Mouse (Mus musculus): ENCODE data around the gene Cryba1. TPM values are rescaled to one million over a fixed set of nuclear protein-coding genes. Genes with fewer than 3 reads are reported as not detected.

Gene Cryba1
- not detected in 2 replicates for polyA plus RNA-seq (2015; fragmentation: Nextera tagmentation; extraction: Ambion mirVana)

GRCm38 (mm10) chr11:77725183-77725582 is at the start of gene Cryba1:
TSS of gene Cryba1 (minus strand) at chr11:77725283.
- no peak for ATAC-seq
- Histone ChIP-seq H3K9ac (ENCODE audit: low read depth, low read length) (no peak within 1 kb of the TSS), H3K4me2 (ENCODE audit: low read depth, low read length) (no peak within 1 kb of the TSS), H3K4me1 (ENCODE audit: control insufficient read depth, insufficient read depth, low read length) (no peaks in the 10 kb centered on the region), H3K4me3 (ENCODE audit: low read length) (no peak within 1 kb of the TSS), H3K27ac (ENCODE audit: low read length) (no peak within 1 kb of the TSS), H3K27me3 (replicated peaks; ENCODE audit: control insufficient read depth, insufficient read depth, low read length) (no peaks in the 10 kb centered on the region), H3K9me3 (ENCODE audit: control insufficient read depth, low read length) (no peaks in the 10 kb centered on the region), H3K36me3 (ENCODE audit: control insufficient read depth, insufficient read depth, low read length) (no peaks in the 10 kb centered on the region)
- WGBS: 63% methylated on average over 7 of the region's 7 CpGs

- WGBS: 48% methylated on average over 8 of the region's 8 CpGs
- H3K27me3 ChIP-seq (replicated peaks; ENCODE audit: control insufficient read depth, insufficient read depth, low read length): no peaks in the 10 kb centered on the region
- peak overlapping the region; percentile 48 for H3K9ac ChIP-seq (ENCODE audit: low read depth, low read length)
- ATAC-seq: peak; percentile 94
- peaks cover 20% of the 10 kb centered on the region; the same call in 1 of the 2 replicates for H3K4me1 ChIP-seq (ENCODE audit: control insufficient read depth, insufficient read depth, low read length)
- H3K27ac ChIP-seq (ENCODE audit: low read length): peak overlapping the region; percentile 99
- H3K4me2 ChIP-seq (ENCODE audit: low read depth, low read length): peak overlapping the region; percentile 35; the same call in 1 of the 2 replicates
- H3K4me3 ChIP-seq (ENCODE audit: low read length): 0 out of 2 replicates have a peak overlapping the region, but pooled peaks have one; percentile 3
- H3K36me3 ChIP-seq (ENCODE audit: control insufficient read depth, insufficient read depth, low read length): no peaks in the 10 kb centered on the region
- H3K9me3 ChIP-seq (ENCODE audit: control insufficient read depth, low read length): no peaks in the 10 kb centered on the region
These were observed 47.0 kb upstream of the Cryba1 start for GRCm38 (mm10) chr11:77771879-77772713.

DNA sequence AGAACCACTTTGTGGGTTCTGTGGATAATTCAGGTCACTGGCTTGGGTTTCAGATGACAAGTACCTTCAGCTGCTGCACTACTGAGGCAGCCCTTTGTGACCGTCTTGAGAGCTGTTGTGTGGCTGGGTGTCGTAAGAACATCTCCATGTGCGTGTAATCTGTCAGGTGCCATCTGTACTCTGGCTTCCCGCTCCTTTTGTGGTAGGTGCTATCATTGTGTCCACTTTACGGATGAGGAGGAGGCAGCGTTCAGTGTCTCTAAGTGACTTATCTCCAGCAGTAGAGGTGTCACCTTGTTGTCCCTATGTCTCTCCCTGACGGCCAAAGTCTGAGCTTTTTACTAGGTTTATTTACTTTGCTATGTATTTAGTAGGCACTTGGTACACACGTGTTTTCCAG is 45.3 kb upstream of the Cryba1 start:
- no peak for ATAC-seq
- Histone ChIP-seq H3K9me3 (ENCODE audit: control insufficient read depth, low read length) (no peaks in the 10 kb centered on the region), H3K4me3 (ENCODE audit: low read length) (no peak overlapping the region), H3K4me2 (ENCODE audit: low read depth, low read length) (no peak overlapping the region), H3K36me3 (ENCODE audit: control insufficient read depth, insufficient read depth, low read length) (no peaks in the 10 kb centered on the region), H3K27ac (ENCODE audit: low read length) (peak overlapping the region; percentile 61), H3K27me3 (replicated peaks; ENCODE audit: control insufficient read depth, insufficient read depth, low read length) (no peaks in the 10 kb centered on the region), H3K9ac (ENCODE audit: low read depth, low read length) (0 out of 2 replicates have a peak overlapping the region, but pooled peaks have one; percentile 5), H3K4me1 (ENCODE audit: control insufficient read depth, insufficient read depth, low read length) (peaks cover 31% of the 10 kb centered on the region)
- WGBS: 63% methylated on average over 8 of the region's 8 CpGs

- WGBS: 78% methylated on average over 4 of the region's 4 CpGs
- Histone ChIP-seq H3K4me1 (ENCODE audit: control insufficient read depth, insufficient read depth, low read length) (peaks cover 40% of the 10 kb centered on the region), H3K9me3 (ENCODE audit: control insufficient read depth, low read length) (no peaks in the 10 kb centered on the region), H3K27ac (ENCODE audit: low read length) (0 out of 2 replicates have a peak overlapping the region, but pooled peaks have one; percentile 49), H3K36me3 (ENCODE audit: control insufficient read depth, insufficient read depth, low read length) (no peaks in the 10 kb centered on the region), H3K4me3 (ENCODE audit: low read length) (no peak overlapping the region), H3K27me3 (replicated peaks; ENCODE audit: control insufficient read depth, insufficient read depth, low read length) (no peaks in the 10 kb centered on the region), H3K4me2 (ENCODE audit: low read depth, low read length) (no peak overlapping the region), H3K9ac (ENCODE audit: low read depth, low read length) (no peak overlapping the region)
- ATAC-seq: no peak
These were observed 44.4 kb upstream of the Cryba1 start for GRCm38 (mm10) chr11:77769496-77769895.

GRCm38 (mm10) chr11:77766351-77767001 is 41.4 kb upstream of the Cryba1 start:
- Histone ChIP-seq H3K36me3 (ENCODE audit: control insufficient read depth, insufficient read depth, low read length) (no peaks in the 10 kb centered on the region), H3K27me3 (replicated peaks; ENCODE audit: control insufficient read depth, insufficient read depth, low read length) (no peaks in the 10 kb centered on the region), H3K4me3 (ENCODE audit: low read length) (peak overlapping the region; percentile 48), H3K9me3 (ENCODE audit: control insufficient read depth, low read length) (no peaks in the 10 kb centered on the region), H3K4me1 (ENCODE audit: control insufficient read depth, insufficient read depth, low read length) (peaks cover 45% of the 10 kb centered on the region), H3K4me2 (ENCODE audit: low read depth, low read length) (peak overlapping the region; percentile 82), H3K27ac (ENCODE audit: low read length) (peak overlapping the region; percentile 91), H3K9ac (ENCODE audit: low read depth, low read length) (peak overlapping the region; percentile 74)
- ATAC-seq: peak; percentile 72
- WGBS: 3% methylated on average over 35 of the region's 35 CpGs

DNA sequence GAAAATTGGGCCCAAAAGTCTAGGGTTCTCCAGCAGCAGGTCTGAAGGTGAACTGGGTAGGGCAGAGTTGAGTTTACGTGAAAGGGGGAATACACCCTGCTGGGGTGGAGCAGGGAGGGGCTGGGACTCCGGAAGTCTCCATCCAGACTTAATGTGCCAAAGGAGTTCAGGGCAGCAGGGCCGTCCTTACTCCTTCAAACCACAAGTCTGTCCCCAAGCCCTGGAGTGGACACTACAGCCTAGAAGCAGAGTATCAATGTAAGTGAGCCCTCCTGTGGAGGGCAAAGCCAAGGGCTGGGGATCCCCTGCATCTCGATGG is 40.3 kb upstream of the Cryba1 start:
- peak overlapping the region; percentile 82 for H3K4me2 ChIP-seq (ENCODE audit: low read depth, low read length)
- no peaks in the 10 kb centered on the region for H3K36me3 ChIP-seq (ENCODE audit: control insufficient read depth, insufficient read depth, low read length)
- H3K4me3 ChIP-seq (ENCODE audit: low read length): peak overlapping the region; percentile 48
- H3K27ac ChIP-seq (ENCODE audit: low read length): peak overlapping the region; percentile 91
- no peaks in the 10 kb centered on the region for H3K27me3 ChIP-seq (replicated peaks; ENCODE audit: control insufficient read depth, insufficient read depth, low read length)
- H3K9me3 ChIP-seq (ENCODE audit: control insufficient read depth, low read length): no peaks in the 10 kb centered on the region
- H3K9ac ChIP-seq (ENCODE audit: low read depth, low read length): peak overlapping the region; percentile 74
- no peak for ATAC-seq
- H3K4me1 ChIP-seq (ENCODE audit: control insufficient read depth, insufficient read depth, low read length): peaks cover 43% of the 10 kb centered on the region
- WGBS: 47% methylated on average over 4 of the region's 4 CpGs

GRCm38 (mm10) chr11:77764694-77765458 is 39.8 kb upstream of the Cryba1 start:
- ATAC-seq: no peak
- Histone ChIP-seq H3K4me3 (ENCODE audit: low read length) (peak overlapping the region; percentile 85; the same call in 1 of the 2 replicates), H3K9ac (ENCODE audit: low read depth, low read length) (peak overlapping the region; percentile 95), H3K9me3 (ENCODE audit: control insufficient read depth, low read length) (no peaks in the 10 kb centered on the region), H3K27me3 (replicated peaks; ENCODE audit: control insufficient read depth, insufficient read depth, low read length) (no peaks in the 10 kb centered on the region), H3K36me3 (ENCODE audit: control insufficient read depth, insufficient read depth, low read length) (no peaks in the 10 kb centered on the region), H3K4me2 (ENCODE audit: low read depth, low read length) (peak overlapping the region; percentile 86), H3K4me1 (ENCODE audit: control insufficient read depth, insufficient read depth, low read length) (peaks cover 40% of the 10 kb centered on the region), H3K27ac (ENCODE audit: low read length) (peak overlapping the region; percentile 91)
- WGBS: 51% methylated on average over 9 of the region's 9 CpGs

GRCm38 (mm10) chr11:77763673-77764340 is 38.7 kb upstream of the Cryba1 start:
- H3K9ac ChIP-seq (ENCODE audit: low read depth, low read length): peak overlapping the region; percentile 95
- 4% methylated on average over 25 of the region's 26 CpGs for WGBS
- H3K4me1 ChIP-seq (ENCODE audit: control insufficient read depth, insufficient read depth, low read length): peaks cover 37% of the 10 kb centered on the region
- no peaks in the 10 kb centered on the region for H3K36me3 ChIP-seq (ENCODE audit: control insufficient read depth, insufficient read depth, low read length)
- peak overlapping the region; percentile 88 for H3K27ac ChIP-seq (ENCODE audit: low read length)
- peak overlapping the region; percentile 86 for H3K4me2 ChIP-seq (ENCODE audit: low read depth, low read length)
- H3K4me3 ChIP-seq (ENCODE audit: low read length): peak overlapping the region; percentile 85
- H3K27me3 ChIP-seq (replicated peaks; ENCODE audit: control insufficient read depth, insufficient read depth, low read length): no peaks in the 10 kb centered on the region
- peak; percentile 57 for ATAC-seq
- no peaks in the 10 kb centered on the region for H3K9me3 ChIP-seq (ENCODE audit: control insufficient read depth, low read length)
